Mouse (Mus musculus): ENCODE measurements around the gene Shld1. TPM values are rescaled to one million over a fixed set of nuclear protein-coding genes. Genes with fewer than 3 reads are reported as not detected.
A peak's percentile ranks its signal among the peaks of the same experiment; 100 is the strongest.

Gene Shld1
- total RNA-seq, 4 experiments from 2014 or later = 8.9 to 12.7 (median 10.9) TPM

- no peak for DNase-seq (ENCODE audit: low spot score in 2 of 2)
Measured at GRCm38 (mm10) chr2:132721844-132722243, 35.1 kb downstream of the Shld1 start.

DNA sequence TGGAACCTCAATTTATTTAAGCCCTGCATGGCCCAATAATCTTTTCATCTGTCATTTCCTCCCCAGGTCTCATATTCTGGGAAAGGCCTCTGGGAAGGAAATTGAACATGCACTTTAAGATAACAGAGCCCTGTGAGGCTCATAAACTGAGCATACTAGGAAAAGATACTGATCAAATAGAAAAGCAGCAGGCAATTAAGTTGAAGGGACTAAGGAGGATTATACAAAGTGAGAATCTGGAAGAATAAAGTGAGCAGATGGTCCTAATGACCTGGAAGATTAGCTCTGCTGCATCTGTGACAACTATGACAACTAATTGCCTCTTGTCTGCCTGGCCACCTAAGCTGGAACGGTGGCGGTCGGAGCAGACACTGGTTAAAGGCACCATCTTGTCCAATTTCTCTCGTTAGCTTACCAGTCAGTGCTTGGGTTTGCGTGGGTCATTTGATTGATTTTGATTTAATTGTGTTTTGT lies 37.3 kb downstream of the Shld1 start:
- no peak for DNase-seq (ENCODE audit: low spot score in 2 of 2)

- DNase-seq (ENCODE audit: low spot score in 2 of 2) = no peak
Measured at GRCm38 (mm10) chr2:132724561-132724960, 37.8 kb downstream of the Shld1 start.

GRCm38 (mm10) chr2:132725376-132725905 lies 38.7 kb downstream of the Shld1 start:
- DNase-seq (ENCODE audit: low spot score in 2 of 2) = no peak

GRCm38 (mm10) chr2:132726156-132726555 lies 39.4 kb downstream of the Shld1 start:
- no peak for DNase-seq (ENCODE audit: low spot score in 2 of 2)

GRCm38 (mm10) chr2:132732940-132733339 lies 46.2 kb downstream of the Shld1 start:
- DNase-seq (ENCODE audit: low spot score in 2 of 2) = no peak

- no peak for DNase-seq (ENCODE audit: low spot score in 2 of 2)
Measured at GRCm38 (mm10) chr2:132733603-132734573, 47.2 kb downstream of the Shld1 start.

GRCm38 (mm10) chr2:132738816-132739432 lies 52.2 kb downstream of the Shld1 start:
- no peak for DNase-seq (ENCODE audit: low spot score in 2 of 2)

DNA sequence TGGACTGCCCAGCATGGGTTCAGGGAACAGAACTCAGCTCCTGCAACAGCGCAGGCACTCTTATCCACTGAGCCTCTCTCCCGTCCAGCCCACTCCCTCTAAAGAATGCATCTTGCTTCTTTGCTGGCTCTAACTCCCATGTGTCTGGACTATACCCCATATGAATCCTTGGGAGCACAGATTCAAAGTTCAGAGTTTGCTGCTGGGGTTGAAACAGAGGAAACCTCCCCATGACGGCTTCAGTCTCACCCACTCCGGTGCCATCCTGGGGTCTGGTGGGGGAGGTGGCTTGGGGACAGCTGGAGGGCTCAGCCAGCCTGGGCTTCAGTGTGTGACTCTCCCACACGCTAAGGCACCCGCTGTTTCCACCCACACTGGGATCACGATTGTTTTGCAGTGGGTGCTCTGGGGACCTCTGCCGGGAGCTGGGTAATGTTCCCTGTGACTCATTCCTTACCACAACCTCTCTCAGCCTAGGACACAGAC lies 55.2 kb downstream of the Shld1 start:
- peak; percentile 45 to 84 for DNase-seq (ENCODE audit: low spot score in 2 of 2)

- DNase-seq (ENCODE audit: low spot score in 2 of 2) = no peak
Measured at GRCm38 (mm10) chr2:132744866-132745265, 58.1 kb downstream of the Shld1 start.

GRCm38 (mm10) chr2:132746108-132746507 lies 59.4 kb downstream of the Shld1 start:
- peak in 1 of 2 experiments; percentile 40 for DNase-seq (ENCODE audit: low spot score in 2 of 2)

DNA sequence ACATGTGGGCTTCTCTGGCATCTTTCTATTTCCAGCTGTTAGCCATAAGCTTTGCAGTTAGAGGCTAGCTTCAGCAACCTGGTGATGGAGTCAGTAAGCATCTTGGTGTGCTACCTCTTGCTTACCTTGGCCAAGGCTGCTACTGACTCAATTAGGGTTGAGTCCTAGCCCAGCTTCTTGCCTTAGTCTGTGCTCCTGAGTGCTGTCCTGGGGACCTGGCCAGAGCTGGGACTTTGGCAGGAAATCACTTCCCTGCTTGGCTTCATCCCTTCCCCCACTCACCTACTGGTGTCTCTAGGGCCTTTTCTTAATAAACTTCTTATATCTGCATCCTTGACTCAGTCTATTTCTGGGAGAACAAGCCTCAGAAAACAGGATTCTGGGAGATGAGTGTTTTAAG lies 64.0 kb downstream of the Shld1 start:
- no peak for DNase-seq (ENCODE audit: low spot score in 2 of 2)

- peak in 1 of 2 experiments; percentile 58 for DNase-seq (ENCODE audit: low spot score in 2 of 2)
Measured at GRCm38 (mm10) chr2:132751141-132752066, 64.7 kb downstream of the Shld1 start.

- DNase-seq (ENCODE audit: low spot score in 2 of 2) = no peak
Measured at GRCm38 (mm10) chr2:132752398-132752797, 65.7 kb downstream of the Shld1 start.

DNA sequence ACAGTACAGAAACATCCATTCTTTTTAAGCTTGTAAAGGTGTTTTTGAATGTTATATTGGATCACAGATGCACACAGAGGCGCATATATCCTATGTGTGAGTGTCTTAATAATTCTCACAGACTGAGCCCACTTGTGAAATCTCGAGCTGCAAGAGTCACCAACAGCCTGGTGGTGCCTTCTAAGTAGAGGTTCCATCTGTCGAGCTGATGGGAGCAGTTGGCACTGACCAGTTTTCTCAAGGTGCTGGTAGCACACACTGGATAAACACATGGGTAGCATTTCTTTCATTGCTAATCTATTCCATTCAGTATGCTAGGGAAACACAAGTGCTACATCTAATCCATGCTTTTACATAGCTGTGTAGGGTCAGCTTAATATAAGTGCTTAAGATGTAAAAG lies 66.4 kb downstream of the Shld1 start:
- no peak for DNase-seq (ENCODE audit: low spot score in 2 of 2)

DNA sequence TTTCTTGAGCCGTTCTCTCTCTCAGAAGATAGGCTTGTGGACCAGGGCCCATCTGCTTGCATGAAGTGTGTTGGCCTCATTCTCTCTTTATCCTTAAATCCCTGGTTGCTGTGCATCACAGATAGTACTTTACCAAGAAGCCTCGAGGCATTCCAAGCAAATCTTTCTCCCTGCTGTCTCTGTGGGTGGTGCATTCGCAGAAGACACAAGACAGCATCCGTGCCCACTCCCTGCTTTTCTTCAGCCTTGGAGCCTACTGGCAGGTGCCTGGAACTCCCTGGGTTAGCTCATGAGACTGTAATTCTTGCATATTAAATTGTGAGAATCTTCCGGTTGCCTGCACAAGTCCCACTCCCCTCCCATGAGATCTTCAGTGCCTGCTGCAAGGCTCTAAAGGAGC lies 71.2 kb downstream of the Shld1 start:
- DNase-seq (ENCODE audit: low spot score in 2 of 2) = peak in 1 of 2 experiments; percentile 90

- DNase-seq (ENCODE audit: low spot score in 2 of 2) = no peak
Measured at GRCm38 (mm10) chr2:132770822-132771221, 84.1 kb downstream of the Shld1 start.

DNA sequence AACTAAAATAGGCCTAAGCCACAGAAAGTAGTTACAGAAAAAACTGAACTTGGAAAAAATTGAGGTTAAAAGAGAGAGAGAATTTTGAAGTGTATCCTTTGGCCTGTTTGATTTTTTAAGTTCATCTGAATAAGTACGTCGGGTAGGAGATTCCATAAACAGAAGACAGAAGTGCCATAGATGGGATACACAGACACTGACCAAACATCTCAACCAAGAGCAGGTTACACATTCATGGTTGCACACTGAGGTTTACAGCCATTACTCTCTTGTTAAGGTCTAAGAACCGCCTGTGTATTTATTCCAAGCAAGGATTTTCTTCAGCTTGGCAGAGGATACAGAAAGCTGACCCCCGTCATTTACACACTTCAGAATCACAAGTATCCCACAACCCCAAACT lies 94.2 kb downstream of the Shld1 start, which contains the start of gene Chgb:
Gene Chgb (plus strand): TSS at position 301 of the 400 bp plus-strand sequence.
- DNase-seq (ENCODE audit: low spot score in 2 of 2) = no peak

DNA sequence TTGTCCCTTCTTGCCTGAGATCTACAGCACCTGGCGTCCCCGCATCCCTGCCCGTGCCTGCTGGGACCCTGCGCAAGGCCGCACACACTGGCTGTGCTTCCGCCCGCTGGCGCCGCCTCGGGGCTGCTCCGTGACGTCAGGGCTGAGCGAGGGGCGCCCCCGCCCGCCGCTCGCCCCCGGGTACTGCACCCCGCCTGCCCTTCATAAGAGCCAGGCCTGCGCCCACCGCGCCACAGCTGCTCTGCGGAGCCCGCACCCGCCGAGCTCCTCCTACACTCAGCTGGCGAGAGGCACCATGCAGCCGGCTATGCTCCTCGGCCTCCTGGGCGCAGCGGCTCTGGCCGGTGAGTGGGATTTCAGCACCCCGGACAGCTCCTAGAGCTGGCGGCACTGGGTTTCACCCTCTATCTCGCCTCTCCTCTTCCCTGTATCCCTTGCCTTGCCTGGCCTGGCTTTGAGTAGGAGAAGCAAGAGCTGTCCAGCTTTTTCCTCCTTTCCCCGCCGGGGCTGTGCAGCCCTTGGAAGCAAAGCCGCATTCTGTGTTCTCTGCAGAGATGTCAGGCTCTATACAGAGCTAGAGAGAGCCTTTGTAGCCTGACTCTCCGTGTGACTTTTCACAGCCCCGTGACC lies 94.8 kb downstream of the Shld1 start:
- DNase-seq (ENCODE audit: low spot score in 2 of 2) = peak; percentile 74 to 86

GRCm38 (mm10) chr2:132784039-132784438 lies 97.3 kb downstream of the Shld1 start:
- DNase-seq (ENCODE audit: low spot score in 2 of 2) = no peak
